ENCODE assay signal across 7 mouse cellular contexts in genomic region chr17:88937341-88938152, GRCm38 (mm10).
DNase-seq lines count a peak whose midpoint lies in the region; ATAC-seq lines count a peak whose summit lies in the region.

No protein-coding gene starts in this region.

- WGBS in hindbrain, embryonic 11.5 days, result 8% methylated on average over 7 of the region's 7 CpGs
- WGBS in midbrain, embryonic 15.5 days, result 5% methylated on average over 7 of the region's 7 CpGs

- H3K9me3 ChIP-seq in hindbrain, embryonic 11.5 days (ENCODE audit: control insufficient read depth, low read length), result peaks cover 2% of the 10 kb centered on the region; the same call in 1 of the 2 replicates
- H3K9me3 ChIP-seq in midbrain, embryonic 15.5 days, result no peaks in the 10 kb centered on the region

- H3K9ac ChIP-seq in hindbrain, embryonic 11.5 days (ENCODE audit: low read depth, low read length), result no peak overlapping the region
- H3K9ac ChIP-seq in midbrain, embryonic 15.5 days, result no peak overlapping the region

- peak overlapping the region; percentile 74 for H3K27ac ChIP-seq in hindbrain, embryonic 11.5 days (ENCODE audit: low read depth, low read length)
- H3K27ac ChIP-seq in midbrain, embryonic 15.5 days, result peak overlapping the region; percentile 74

- no peak overlapping the region for H3K4me3 ChIP-seq in hindbrain, embryonic 11.5 days (ENCODE audit: low read depth, low read length)
- no peak overlapping the region for H3K4me3 ChIP-seq in midbrain, embryonic 15.5 days

- 0 out of 2 replicates have a peak, but pooled peaks cover 2% of the 10 kb centered on the region for H3K4me1 ChIP-seq in hindbrain, embryonic 11.5 days (replicated peaks; ENCODE audit: control insufficient read depth, insufficient read depth, low read length)
- peaks cover 25% of the 10 kb centered on the region for H3K4me1 ChIP-seq in midbrain, embryonic 15.5 days

- no peaks in the 10 kb centered on the region for H3K36me3 ChIP-seq in hindbrain, embryonic 11.5 days (ENCODE audit: control insufficient read depth, insufficient read depth, low read length)
- no peaks in the 10 kb centered on the region for H3K36me3 ChIP-seq in midbrain, embryonic 15.5 days (replicated peaks)

- peak; percentile 10 for DNase-seq in ZHBTc4 (ENCODE audit: low read depth, low spot score)
- DNase-seq in brain, embryonic 18.5 days (ENCODE audit: low read depth, low spot score), result peak; percentile 64
- peak; percentile 75 for DNase-seq in hindbrain, embryonic 11.5 days (ENCODE audit: low spot score)
- no peak for DNase-seq in adrenal gland, postnatal 36 days
- DNase-seq in adrenal gland, adult 18-20 months (ENCODE audit: low spot score in 2 of 2), result no peak
- no peak for DNase-seq in heart, postnatal 14 days

- no peak overlapping the region for H3K4me2 ChIP-seq in hindbrain, embryonic 11.5 days (replicated peaks; ENCODE audit: low read depth, low read length)
- 0 out of 2 replicates have a peak overlapping the region, but pooled peaks have one; percentile 0 for H3K4me2 ChIP-seq in midbrain, embryonic 15.5 days

- peak; percentile 98 for ATAC-seq in hindbrain, embryonic 11.5 days (ENCODE audit: low FRiP score)
- ATAC-seq in midbrain, embryonic 15.5 days (replicated peaks), result peak; percentile 99

- intact Hi-C loops in heart, postnatal 14 days (cut with DNase I), result no loop called here

- no peaks in the 10 kb centered on the region for H3K27me3 ChIP-seq in hindbrain, embryonic 11.5 days (ENCODE audit: control insufficient read depth, insufficient read depth, low read length)
- no peaks in the 10 kb centered on the region for H3K27me3 ChIP-seq in midbrain, embryonic 15.5 days (replicated peaks)

Comparison
In these comparisons a context has a peak if more than half of its experiments do, and no peak if none do; other contexts are left out.
1. DNase-seq: peak in ZHBTc4 (single experiment), brain, embryonic 18.5 days (single experiment) and hindbrain, embryonic 11.5 days (single experiment); none in adrenal gland, postnatal 36 days (0 of 2), adrenal gland, adult 18-20 months (0 of 2) and heart, postnatal 14 days (0 of 2).